Mouse (Mus musculus): ENCODE measurements at regions not wholly inside any gene's neighbourhood (a gene's known extent, or its start where the extent isn't known, plus 50 kb on each side); places are given as distances from the start of the nearest gene placed in this dataset.

DNA sequence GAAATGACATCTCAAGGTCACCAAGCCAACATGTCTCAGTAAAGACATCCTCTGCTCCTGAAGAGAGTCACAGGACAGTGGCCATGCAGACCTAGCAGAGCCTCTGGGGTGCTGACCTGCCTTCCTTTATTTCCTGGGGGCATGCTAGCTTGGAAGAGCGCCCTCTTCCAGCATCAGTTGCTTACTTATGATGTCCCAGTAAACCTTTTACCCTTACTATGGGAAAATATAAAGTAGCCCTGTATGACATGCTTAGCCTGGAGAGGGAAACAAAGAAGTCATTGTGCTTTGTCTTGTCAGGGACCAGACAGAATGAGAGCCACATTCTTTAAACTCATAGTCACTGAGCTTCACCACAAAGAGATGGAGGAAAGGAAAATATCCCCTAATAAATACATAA is 82.9 kb downstream of the Postn start:
- DNase-seq, result no peak

DNA sequence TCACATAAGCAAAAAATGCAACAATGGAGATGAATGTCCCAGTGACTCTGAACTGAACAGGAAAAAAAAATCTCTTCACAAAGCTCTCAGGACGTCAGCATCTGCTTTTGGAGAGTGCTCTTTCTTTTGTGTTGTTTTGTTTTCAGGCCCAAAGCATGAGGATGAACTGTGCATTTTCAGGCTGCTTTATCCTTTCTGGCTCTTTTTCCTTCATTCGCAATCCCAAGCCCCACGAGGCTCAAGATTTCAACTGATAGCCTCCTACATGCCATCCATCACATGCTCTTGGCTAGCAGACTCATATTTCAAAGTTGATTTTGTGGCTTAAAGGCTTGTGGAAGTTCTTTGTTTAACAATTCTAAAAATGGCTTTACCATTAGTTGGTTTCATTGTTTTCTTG is 86.0 kb downstream of the Postn start:
- no peak for DNase-seq

DNA sequence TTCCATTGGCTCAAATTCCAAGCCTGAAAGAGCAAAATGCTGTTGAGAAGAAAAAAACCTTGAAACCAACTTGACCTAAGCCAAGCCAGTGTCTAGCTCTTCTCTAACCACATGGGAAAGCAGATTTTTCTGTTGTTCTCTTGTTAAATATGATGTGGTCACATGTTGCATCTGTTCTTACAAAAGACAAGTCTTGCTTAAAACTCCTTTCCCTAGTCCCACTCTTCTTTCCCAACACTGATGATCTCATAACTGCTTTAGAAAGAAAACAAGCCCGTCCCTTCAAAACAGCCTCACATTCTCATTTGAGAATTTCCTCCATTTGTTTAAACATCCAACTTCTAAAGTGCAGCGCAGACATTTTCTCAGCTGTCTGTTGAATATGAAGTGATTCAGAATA is 96.5 kb downstream of the Postn start:
- no peak for DNase-seq

DNA sequence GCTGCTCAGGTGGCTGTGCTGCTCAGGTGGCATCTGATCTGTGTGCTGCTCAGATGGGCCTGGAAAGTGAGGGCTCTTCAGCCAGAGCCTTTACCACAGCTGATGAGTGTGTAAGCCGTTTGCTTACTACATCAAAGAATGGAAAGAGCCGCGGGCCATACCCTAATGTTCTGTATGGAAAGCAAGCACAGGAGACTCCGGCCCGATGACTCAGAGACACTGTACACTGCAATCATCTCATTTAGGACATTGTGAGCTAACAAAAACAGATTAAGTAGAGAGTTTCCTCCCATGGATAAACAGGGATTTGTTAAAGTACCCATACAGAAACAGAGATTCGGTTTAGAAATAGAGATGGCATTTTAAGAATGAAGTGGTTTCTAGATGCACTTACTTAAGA is 100.5 kb downstream of the Postn start:
- no peak for DNase-seq

DNA sequence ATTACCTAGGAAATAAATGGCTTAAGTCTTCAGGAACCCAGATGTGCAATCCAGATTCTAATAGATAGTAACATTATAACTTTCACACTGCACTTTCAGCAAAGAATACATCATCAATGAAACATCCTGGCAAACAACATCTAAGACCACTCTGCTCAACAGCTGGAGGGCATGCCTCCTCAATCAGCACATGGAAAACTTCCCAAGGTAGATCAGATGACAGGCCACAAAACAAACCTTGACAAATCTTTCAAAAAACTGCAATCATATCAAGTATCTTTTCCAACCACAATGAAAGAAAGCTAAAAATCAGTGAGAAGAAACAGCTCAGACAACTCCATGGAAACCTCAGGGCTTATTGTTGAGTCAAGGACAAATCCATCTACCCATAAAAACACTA is 105.2 kb downstream of the Postn start:
- DNase-seq, result no peak

DNA sequence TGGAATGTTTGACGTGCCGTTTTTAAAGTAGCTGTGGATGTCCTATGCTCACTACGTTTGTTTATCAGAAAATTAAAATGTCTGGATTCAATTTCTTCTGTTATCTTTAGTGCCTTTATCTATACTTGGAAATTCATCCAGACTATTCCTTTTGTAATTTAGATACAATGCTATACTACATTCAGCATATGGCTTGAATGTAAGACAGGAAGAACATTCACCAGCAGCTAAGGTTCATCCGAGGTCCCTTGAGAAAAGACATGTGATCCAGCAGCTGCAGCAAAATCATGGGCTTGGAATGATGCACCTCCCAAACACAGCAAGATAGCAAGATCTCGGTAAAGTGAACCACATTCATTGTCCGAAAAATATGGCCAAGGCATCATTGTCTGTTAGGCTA is 113.3 kb downstream of the Postn start:
- no peak for DNase-seq

DNA sequence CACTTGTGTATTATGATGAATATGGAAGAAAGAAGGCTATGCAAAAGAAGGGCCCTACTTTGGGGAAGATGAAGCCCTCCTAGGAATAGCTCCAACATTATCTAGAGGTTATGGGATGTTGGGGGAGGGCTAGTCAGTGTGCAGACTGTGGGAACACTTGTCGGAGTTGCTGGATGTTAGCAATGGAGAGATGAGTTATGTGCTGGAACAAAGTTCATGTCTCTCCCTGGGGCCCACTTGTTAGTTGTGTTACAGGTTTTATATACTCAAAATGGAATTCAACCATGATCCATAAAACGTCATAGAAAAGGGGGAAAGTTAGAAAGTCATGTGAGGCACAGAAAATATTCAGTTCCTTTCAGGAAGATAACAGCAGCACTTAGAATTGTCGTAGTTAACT is 115.0 kb downstream of the Postn start:
- no peak for DNase-seq

DNA sequence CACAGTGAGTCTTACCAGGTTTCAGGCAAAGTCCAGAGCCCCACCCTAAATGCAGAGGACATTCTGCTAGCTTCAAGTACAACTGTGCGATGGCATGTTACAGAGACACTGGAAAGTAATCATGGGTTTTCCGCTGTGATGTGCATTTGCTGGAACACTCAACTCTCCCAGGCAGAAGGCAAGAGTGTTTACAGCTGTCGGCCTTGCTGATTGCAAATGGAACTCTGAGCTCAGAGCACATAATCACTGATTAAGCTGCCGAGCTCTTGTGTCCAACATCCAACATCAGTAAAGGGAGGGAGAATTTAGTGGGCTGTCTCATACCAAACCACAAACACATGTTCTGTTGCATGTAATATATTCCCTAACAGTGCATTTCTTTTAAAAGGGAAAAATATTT is 117.1 kb downstream of the Postn start:
- DNase-seq, result no peak

DNA sequence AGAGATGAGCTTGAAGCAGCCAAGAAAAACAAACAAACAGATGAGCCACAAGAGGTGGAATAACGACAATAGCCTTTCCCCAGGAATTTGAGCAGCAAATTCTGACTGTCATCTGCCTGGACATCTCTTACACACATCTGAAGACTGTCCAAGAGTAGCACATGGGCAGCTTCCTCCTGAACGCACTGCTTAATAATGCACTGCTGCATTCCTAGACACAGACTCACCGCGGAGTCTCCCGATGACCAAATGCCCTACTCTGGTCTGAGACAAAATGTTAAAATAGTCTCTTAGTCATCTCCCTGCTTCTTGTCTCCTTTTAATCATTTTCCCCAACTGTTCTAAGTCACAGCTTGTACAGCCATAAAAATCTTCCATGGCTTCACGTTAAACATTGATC is 119.3 kb downstream of the Postn start:
- DNase-seq, result no peak

DNA sequence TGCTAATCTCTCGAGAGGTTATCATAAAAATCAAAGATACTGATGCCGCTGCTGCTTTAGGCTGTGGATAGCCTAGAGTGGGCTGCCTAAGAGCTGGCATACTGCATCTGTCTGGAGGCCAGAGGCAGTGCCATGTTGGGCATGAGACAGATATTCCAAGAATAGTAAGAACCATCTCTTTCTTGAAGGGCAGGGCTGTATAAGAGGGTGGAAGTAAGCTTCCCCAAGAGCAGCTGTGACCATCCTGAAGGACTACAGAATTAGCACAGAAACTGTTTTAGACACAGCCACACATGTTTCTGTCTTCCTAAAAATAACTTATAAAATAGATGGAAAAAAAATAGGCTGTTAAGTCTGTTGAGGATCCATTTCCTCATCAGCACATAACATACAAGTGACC is 126.4 kb downstream of the Postn start:
- DNase-seq, result no peak

DNA sequence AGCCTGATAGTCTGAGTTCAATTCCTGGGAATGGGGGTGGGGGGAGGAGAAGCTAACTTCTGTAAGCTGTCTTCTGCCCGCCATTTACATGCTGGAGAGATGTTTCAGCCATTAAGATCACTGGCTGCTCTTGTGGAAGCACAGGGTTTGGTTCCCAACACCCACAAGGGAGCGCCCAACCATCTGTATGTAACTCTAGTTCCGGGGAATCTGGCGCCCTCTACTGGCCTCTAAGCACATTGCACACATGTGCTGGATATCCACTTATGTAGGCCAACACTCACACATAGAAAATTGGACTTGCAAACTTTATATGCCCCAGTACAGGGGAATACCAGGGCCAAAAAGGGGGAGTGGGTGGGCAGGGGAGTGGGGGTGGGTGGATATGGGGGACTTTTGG is 126.9 kb downstream of the Postn start:
- no peak for DNase-seq

DNA sequence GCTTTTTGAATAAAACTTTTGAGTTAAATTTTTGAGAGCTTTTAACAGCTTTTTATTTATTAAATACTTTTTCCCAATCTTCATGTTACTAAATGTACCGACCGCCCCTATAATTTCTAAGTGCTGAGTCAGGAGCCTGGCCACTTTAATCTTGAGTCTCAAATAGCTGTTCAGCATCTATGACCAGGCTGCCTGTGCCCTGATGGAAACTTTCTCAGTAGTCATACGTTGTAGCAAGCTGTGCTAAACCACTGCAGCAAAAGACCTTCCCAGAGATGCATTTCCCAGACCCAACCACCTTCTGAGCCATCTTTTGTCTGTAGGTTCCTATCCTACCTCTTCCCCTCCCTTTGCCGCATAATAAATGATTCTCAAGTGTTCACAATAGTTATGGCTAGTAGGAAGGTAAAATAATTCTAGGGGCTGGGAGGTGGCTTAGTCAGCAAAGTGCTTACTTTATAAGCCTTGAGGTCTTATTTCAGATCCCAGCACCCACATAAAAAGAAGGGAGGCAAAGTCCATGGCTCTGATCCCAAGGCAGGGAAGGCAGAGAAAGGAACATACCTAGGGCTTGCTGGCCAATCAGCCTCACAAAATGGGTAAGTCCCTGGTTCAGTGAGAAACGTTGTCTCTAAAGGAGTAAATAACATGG is 129.5 kb downstream of the Postn start:
- DNase-seq, result no peak

DNA sequence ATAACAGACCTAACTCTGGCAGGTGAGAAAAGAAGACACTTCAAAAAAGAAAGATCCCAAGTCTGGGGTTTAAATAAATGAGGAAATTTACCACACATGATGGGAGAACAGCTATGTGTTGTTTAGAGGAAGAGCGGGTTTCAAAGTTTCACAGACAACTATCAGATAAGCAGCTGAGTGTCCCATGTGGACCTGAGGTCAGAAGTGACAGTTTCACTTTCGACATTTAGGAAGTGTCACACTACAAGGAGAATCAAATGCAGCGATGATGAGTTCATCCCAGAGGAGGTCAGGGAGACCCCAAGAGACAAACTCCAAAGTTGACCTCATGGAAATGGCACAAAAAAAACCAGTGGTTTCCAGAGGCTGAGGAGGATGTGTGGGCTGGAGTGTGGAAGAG is 132.7 kb downstream of the Postn start:
- no peak for DNase-seq

DNA sequence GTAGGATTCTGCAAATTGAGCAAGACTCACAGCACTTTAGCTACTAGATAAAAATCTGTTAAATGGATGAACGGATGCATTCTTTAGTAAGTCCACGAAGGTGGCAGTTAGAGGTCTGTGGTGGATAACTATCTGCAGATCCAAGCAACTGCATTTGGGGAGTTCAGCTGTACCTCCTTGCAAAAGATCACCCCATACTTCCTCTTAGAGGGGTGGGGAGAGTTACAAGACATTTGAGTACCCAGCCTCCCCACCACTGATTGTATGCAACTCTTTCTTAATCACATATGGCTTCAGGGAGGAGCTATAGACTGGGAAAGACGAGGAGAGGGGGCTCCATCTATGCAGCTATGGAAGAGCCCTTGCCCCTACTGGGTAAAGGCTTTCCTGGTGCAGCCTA is 144.1 kb downstream of the Postn start:
- no peak for DNase-seq

DNA sequence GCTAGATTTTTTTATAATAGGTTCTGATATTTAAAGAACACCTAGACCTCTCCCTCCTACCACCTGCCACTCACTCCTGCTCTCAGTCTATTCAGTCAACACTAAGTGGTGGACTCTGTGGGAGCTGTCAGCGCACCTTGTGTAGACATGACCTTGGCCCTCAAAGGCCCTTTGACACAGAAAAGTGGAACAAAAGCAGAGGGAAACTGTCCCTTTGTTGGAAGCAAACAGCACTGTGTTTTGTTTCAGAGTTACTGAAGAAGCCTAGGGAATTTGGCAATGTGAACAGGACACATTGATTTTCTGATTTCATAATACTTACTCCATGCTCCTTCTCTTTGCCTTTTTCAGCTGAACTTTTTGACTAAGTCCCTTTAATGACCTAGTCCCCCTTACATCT is 146.7 kb downstream of the Postn start:
- no peak for DNase-seq

DNA sequence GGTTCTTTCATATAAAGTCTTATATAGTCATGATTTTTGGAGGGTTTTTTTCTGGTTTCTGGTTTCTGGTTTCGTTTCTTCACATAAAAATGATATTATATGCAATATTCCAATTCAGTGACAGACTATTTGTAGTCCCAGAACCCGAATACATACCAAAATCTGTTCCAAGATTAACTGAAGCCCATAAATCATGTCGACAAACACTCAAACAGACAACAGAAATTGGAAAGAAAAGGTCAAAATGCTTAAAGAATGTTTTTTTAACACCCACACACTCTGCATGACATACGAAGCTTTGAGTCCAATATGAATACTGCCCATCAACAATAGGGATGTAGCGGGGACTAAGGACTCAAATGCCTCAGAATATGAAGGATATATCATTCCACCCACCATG is 148.0 kb downstream of the Postn start:
- DNase-seq, result no peak

DNA sequence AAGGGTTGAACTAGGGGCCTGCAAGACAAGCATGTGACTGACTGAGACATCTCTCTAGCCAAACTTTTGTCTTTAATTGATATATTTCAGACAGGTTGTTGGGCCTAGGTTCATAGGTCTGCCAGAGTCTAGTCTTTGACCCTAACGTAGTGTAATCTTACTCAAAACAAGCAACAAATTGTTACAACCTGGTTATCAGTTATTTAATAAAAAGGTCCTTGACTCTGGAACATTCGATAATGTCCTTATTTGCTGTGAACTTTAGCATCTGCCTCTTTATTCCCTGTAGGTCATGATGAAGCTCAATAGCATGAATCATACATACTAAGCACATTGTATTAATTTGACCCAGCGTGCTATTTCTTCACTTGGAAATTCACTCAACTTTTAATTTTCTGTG is 156.3 kb downstream of the Postn start:
- DNase-seq, result no peak

DNA sequence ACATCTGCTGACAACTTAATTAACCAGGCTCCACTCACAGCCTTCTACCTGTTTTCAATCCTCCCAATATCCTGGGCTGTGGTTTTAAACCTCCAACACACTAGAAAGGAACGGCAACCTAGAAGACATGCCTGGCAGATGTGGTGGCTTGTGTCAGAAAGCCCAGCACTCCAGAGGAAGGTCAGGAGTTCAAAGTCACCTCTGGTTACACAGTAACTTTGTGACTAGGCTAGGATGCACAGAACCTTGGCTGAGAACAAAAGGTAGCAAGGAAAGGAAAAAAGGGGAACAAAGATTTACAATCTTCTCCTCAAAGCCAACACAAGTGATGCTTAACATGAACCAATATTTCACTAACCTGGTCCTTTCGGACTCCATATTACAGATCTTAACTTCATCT is 161.8 kb downstream of the Postn start:
- DNase-seq, result no peak

DNA sequence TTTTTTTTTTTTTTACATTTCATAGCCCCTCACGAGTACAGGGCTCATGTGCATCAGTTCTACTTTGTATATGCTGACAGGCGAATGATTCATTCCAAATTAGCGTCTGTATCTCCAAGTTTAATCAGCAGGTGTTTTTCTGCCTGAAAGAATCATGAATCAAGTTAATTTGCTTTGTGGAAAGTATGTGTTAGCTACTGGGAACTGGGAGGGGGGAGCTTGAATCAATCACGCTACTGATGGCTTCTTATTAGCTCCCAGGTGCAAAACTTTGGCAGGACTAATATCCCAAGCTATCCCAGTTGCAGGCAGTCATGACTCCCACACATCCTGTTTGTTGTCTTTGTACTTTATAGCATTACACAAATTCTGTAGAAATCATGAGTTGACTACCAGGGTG is 165.7 kb downstream of the Postn start:
- DNase-seq, result no peak

DNA sequence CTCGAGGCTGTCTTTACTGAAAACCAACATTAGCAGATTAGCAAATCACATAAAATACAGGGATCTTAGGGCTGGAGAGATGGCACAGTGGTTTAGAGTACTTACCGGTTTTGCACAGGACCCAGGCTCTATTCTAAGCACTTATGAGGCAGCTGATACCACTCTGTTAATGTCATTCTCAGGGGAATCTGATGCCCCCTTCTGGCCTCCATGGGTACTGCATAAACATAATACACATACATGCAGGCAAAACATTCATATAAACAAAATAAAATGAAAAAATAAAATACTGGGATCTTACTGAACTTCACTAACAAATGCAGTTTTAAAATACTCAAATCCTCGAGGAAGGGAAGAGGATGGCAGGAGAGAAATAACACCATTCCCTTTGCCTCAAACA is 164.3 kb upstream of the Supt20 start:
- DNase-seq, result no peak

DNA sequence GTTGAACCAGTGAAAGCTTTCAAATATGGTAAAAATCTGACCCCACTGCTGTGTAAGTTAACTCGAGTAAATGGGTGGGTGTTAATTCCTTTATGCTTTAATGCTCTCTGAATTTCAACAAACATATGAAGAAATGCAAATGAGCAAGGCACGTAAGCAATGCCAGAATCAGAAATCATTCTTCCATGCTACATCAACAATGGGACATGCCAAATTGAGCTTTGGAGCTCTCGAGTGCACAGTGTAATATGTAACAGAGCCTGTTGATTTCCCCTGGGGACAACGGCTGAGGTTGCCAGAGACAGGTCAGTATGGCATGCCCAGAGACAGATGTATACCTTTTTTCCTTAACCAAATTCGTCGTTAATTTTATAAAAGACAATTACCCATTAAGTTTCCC is 162.4 kb upstream of the Supt20 start:
- no peak for DNase-seq

DNA sequence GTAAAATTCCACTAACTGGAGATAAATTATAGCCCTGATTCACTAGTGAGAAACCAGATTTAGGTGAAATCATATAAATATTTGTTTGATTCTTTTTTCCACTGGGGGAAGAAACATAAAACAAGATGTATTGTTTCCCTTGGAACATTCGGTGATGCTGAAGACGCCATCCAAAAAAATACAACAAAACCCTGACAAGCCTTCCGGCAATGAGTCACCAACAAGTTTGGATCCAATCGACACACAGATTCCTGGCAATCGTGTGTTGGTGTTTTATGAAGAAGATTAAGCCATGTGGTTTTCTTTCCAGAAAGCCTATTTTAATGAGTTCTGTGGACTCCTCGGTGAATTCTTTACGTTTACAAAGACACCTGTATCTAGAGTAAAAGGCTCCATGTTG is 157.2 kb upstream of the Supt20 start:
- no peak for DNase-seq

DNA sequence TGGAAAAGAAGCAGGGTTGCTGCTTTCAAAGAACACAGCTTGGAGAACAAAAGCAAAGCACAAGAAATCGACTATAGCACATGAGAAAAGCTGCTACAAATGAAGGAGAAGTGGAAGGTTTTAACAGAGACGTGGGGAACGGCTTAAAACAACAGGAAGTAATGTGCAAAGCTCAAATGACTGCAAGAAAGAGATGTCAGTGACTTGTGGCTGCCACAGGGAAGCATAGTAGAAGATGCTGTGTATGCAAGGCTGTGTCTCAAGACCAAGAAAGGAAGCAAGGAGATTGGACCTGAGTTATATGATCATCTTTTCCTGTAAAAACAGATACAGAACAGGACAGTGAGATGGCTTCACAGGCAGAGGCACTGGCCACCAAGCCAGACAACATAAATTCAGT is 154.6 kb upstream of the Supt20 start:
- no peak for DNase-seq

DNA sequence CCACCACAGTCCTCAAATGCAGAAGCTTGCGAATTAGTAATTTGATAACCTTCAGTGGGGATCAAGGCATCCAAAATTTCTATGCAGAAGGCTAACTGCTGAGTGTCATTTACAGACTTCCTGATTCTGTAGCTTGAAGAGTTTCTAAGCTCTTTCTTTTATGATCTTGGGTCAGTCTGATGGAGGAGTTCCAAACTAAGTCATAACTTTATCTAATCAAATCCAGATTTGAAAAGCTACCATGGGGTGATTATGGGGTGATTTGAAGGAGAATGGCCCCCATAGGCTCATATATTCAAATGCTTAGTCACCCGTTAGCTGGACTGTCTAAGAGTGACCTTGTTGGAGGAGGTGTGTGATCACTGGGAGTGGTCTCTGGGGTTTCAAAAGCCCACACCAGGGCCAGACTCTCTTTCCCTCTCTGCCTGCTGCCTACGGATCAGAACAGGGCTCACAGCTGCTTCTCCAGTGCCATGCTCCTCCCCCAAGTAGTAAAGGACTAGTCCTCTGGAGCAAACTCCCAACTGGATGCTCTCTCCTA is 152.0 kb upstream of the Supt20 start:
- DNase-seq, result no peak

DNA sequence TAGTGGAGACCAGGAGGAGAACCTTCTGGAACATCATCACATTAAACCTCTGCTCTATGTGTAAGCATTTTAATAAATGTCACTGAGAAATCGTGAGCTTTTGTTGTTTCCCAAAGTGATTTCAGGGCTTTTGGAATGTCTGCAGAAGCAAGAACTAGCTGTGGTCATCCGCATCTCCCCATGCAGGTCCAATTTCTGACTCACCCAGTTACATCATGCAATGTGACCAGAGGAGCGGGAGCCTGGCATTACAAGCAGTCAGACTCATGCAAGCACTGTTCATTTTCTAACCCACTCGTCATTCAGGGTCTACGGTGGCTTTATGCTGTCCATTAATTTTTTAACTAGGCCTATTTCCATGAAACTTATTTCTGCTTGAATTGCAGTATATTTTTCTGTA is 151.2 kb upstream of the Supt20 start:
- no peak for DNase-seq

DNA sequence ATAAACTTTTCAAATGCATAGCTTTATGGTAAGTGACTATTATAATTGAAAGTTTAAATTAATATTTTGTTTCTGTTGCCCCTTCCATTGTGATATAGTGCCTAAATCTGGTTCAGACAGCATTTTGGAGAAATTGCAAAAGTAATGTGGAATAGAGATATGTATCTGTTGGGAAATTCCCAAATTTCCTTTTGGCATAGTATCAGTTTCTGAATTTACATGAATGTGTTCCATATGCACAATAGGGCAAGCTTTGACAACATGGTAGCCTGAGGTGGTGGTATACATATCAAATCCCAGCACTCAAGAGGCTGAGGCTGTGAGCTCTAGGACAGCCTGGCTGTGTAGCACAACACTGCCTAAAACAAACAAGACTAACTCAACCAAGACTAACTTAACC is 147.2 kb upstream of the Supt20 start:
- DNase-seq, result no peak

Measured in lung, adult 18-20 months (tissue).